8 mouse cellular contexts compared by ENCODE assay signal in genomic region chr12:80437051-80437675, GRCm38 (mm10). TPM values are rescaled to one million over a fixed set of nuclear protein-coding genes. Genes with fewer than 3 reads are reported as not detected.
DNase-seq lines count a peak whose midpoint lies in the region; ATAC-seq and TF ChIP-seq lines count a peak whose summit lies in the region.

No protein-coding gene starts in this region.

- TF ChIP-seq CTCF in bone marrow macrophage, adult 2 months (IDR thresholded peaks at IDR 0.05; ENCODE audit: low read depth, low read length), result no peak

- H3K9me3 ChIP-seq in hindbrain, embryonic 16.5 days (ENCODE audit: control insufficient read depth, low read length), result no peaks in the 10 kb centered on the region
- H3K9me3 ChIP-seq in midbrain, embryonic 15.5 days, result no peaks in the 10 kb centered on the region

- peak overlapping the region; percentile 84 for H3K9ac ChIP-seq in hindbrain, embryonic 16.5 days (ENCODE audit: low read depth, low read length)
- H3K9ac ChIP-seq in midbrain, embryonic 15.5 days, result peak overlapping the region; percentile 96

- H3K4me1 ChIP-seq in bone marrow macrophage, adult 2 months (ENCODE audit: control insufficient read depth, insufficient read depth, low read length), result peaks cover 12% of the 10 kb centered on the region
- H3K4me1 ChIP-seq in hindbrain, embryonic 16.5 days (ENCODE audit: control insufficient read depth, insufficient read depth, low read depth, low read length), result peaks cover 12% of the 10 kb centered on the region
- H3K4me1 ChIP-seq in midbrain, embryonic 15.5 days, result peaks cover 31% of the 10 kb centered on the region

- H3K27me3 ChIP-seq in hindbrain, embryonic 16.5 days (replicated peaks; ENCODE audit: control insufficient read depth, insufficient read depth, low read length), result no peaks in the 10 kb centered on the region
- H3K27me3 ChIP-seq in midbrain, embryonic 15.5 days (replicated peaks), result no peaks in the 10 kb centered on the region

- H3K36me3 ChIP-seq in hindbrain, embryonic 16.5 days (ENCODE audit: control insufficient read depth, insufficient read depth, low read length), result 0 out of 2 replicates have a peak, but pooled peaks cover 2% of the 10 kb centered on the region
- no peaks in the 10 kb centered on the region for H3K36me3 ChIP-seq in midbrain, embryonic 15.5 days (replicated peaks)

- no peak for ATAC-seq in hindbrain, embryonic 16.5 days
- no peak for ATAC-seq in midbrain, embryonic 15.5 days (replicated peaks)
- ATAC-seq in granulocyte monocyte progenitor cell, adult 5-6 weeks (replicated peaks; ENCODE audit: poor library complexity, severe bottlenecking), result no peak
- no peak for ATAC-seq in CD4-positive, CD25-positive, alpha-beta regulatory T cell, adult 4 months

- TF ChIP-seq POLR2A in bone marrow macrophage, adult 2 months (IDR thresholded peaks at IDR 0.05; ENCODE audit: borderline replicate concordance, low read depth, low read length), result no peak

- H3K4me3 ChIP-seq in bone marrow macrophage, adult 2 months (ENCODE audit: insufficient read depth, low read length), result peak overlapping the region; percentile 69
- peak overlapping the region; percentile 69 for H3K4me3 ChIP-seq in hindbrain, embryonic 16.5 days (ENCODE audit: low read length)
- peak overlapping the region; percentile 96 for H3K4me3 ChIP-seq in midbrain, embryonic 15.5 days

- peak; percentile 37 for DNase-seq in kidney, adult 9 months
- DNase-seq in kidney, postnatal 10 days, result no peak
- no peak for DNase-seq in thymus, adult 18-20 months

- H3K27ac ChIP-seq in bone marrow macrophage, adult 2 months (ENCODE audit: insufficient read depth, low read depth, low read length), result peak overlapping the region; percentile 81
- peak overlapping the region; percentile 97 for H3K27ac ChIP-seq in hindbrain, embryonic 16.5 days (ENCODE audit: low read depth, low read length)
- peak overlapping the region; percentile 96 for H3K27ac ChIP-seq in midbrain, embryonic 15.5 days

- 32% methylated on average over 4 of the region's 4 CpGs for WGBS in hindbrain, embryonic 16.5 days
- WGBS in midbrain, embryonic 15.5 days, result 27% methylated on average over 4 of the region's 4 CpGs

- peak overlapping the region; percentile 51 for H3K4me2 ChIP-seq in hindbrain, embryonic 16.5 days (ENCODE audit: low read length)
- H3K4me2 ChIP-seq in midbrain, embryonic 15.5 days, result peak overlapping the region; percentile 73

RNA-seq across cellular contexts. Expression of gene Dcaf5, which starts 0.8 kb away (rescaled TPM):
- polyA plus RNA-seq in bone marrow macrophage, adult 2 months (2012; ENCODE audit: insufficient read depth, insufficient read length, missing spikeins), result 18.0 and 18.1 TPM in 2 replicates
- polyA plus RNA-seq in hindbrain, embryonic 16.5 days (2015; fragmentation: Nextera tagmentation; extraction: Ambion mirVana), result 19.4 and 23.6 TPM in 2 replicates
- 25.5 and 26.6 TPM in 2 replicates for polyA plus RNA-seq in midbrain, embryonic 15.5 days (2015; fragmentation: Nextera tagmentation; extraction: Ambion mirVana)
- total RNA-seq in granulocyte monocyte progenitor cell, adult 5-6 weeks (2014; fragmentation: Nextera tagmentation), result 11.9 and 12.9 TPM in 2 replicates
- 14.2 and 14.4 TPM in 2 replicates for total RNA-seq in granulocyte monocyte progenitor cell, adult 5-6 weeks (2017)
- 10 to 100 TPM; 14.9 to 18.2 TPM for polyA plus RNA-seq in CD4-positive, CD25-positive, alpha-beta regulatory T cell, adult 4 months (2017; shearing (Covaris generic))

RNA-seq across cellular contexts. Expression of gene Exd2, which starts 25.7 kb away (rescaled TPM):
- polyA plus RNA-seq in bone marrow macrophage, adult 2 months (2012; ENCODE audit: insufficient read depth, insufficient read length, missing spikeins), result 14.5 and 15.8 TPM in 2 replicates
- polyA plus RNA-seq in hindbrain, embryonic 16.5 days (2015; fragmentation: Nextera tagmentation; extraction: Ambion mirVana), result 45.0 and 56.0 TPM in 2 replicates
- 59.6 and 69.7 TPM in 2 replicates for polyA plus RNA-seq in midbrain, embryonic 15.5 days (2015; fragmentation: Nextera tagmentation; extraction: Ambion mirVana)
- 13.8 and 20.0 TPM in 2 replicates for total RNA-seq in granulocyte monocyte progenitor cell, adult 5-6 weeks (2014; fragmentation: Nextera tagmentation)
- total RNA-seq in granulocyte monocyte progenitor cell, adult 5-6 weeks (2017), result 9.9 and 11.2 TPM in 2 replicates
- 10 to 100 TPM; 17.7 to 35.3 TPM for polyA plus RNA-seq in CD4-positive, CD25-positive, alpha-beta regulatory T cell, adult 4 months (2017; shearing (Covaris generic))
